Mouse (Mus musculus) stomach, embryonic 16.5 days (tissue): ENCODE data around the gene Sumo3. TPM values are rescaled to one million over a fixed set of nuclear protein-coding genes. Genes with fewer than 3 reads are reported as not detected.

Experiments used
- ATAC-seq: fragments of 200-750 bp; cut with Nextera tagmentation; 2 replicates; pipeline ENCODE4 v1.8.0; 2017; ENCODE audit warnings: moderate number of reproducible peaks, moderate TSS enrichment; ENCODE audit not compliant: insufficient read depth, low FRiP score
- H3K27ac ChIP-seq: fragments of 300-500 bp; sonication (generic); 2 replicates; pipeline ENCODE4 v1.5.1; 2014; ENCODE audit warnings: low read length
- H3K27me3 ChIP-seq: fragments of 300-500 bp; sonication (generic); 2 replicates; pipeline ENCODE4 v1.6.1; 2014; ENCODE audit warnings: low read length, control low read depth, mixed read lengths; ENCODE audit not compliant: control insufficient read depth, insufficient read depth
- H3K36me3 ChIP-seq: fragments of 300-500 bp; sonication (generic); 2 replicates; pipeline ENCODE4 v1.6.1; 2014; ENCODE audit warnings: low read length; ENCODE audit not compliant: control insufficient read depth, insufficient read depth
- H3K4me1 ChIP-seq: fragments of 300-500 bp; sonication (generic); 2 replicates; pipeline ENCODE4 v1.6.1; 2014; ENCODE audit warnings: low read length, control low read depth, mixed read lengths; ENCODE audit not compliant: control insufficient read depth, insufficient read depth
- H3K4me2 ChIP-seq: fragments of 300-500 bp; sonication (generic); 2 replicates; pipeline ENCODE4 v1.6.1; 2014; ENCODE audit warnings: low read depth, low read length, mixed read lengths
- H3K4me3 ChIP-seq: fragments of 300-500 bp; sonication (generic); replicated peaks from 2 replicates; pipeline ENCODE4 v1.5.1; 2014; ENCODE audit warnings: mild to moderate bottlenecking, low read length
- H3K9ac ChIP-seq: fragments of 300-500 bp; sonication (generic); 2 replicates; pipeline ENCODE4 v1.6.1; 2014; ENCODE audit warnings: low read length
- H3K9me3 ChIP-seq: fragments of 300-500 bp; sonication (generic); replicated peaks from 2 replicates; pipeline ENCODE4 v1.6.1; 2016; ENCODE audit warnings: low read length, control low read depth; ENCODE audit not compliant: control insufficient read depth
- WGBS: fragments of 180-500 bp; shearing (Covaris S2); extraction: QIAGEN DNeasy Blood & Tissue Kit; methylation state at CpG from one replicate; pipeline ENCODE4 v1.1.7; 2014; 5-methylcytosine and 5-hydroxymethylcytosine counted together
- polyA plus RNA-seq: library from polyadenylated mRNA; unstranded; fragments of >200 nt; fragmentation: Nextera tagmentation; extraction: Ambion mirVana; gene quantifications from 2 replicates; pipeline ENCODE4 v1.2.1, GENCODE M21; 2015

Gene Sumo3
- polyA plus RNA-seq, 1 experiment from 2014 or later, result 327 TPM

GRCm38 (mm10) chr10:77616166-77616565 lies 10.3 kb downstream of the Sumo3 start:
- Histone ChIP-seq H3K9ac (no peak overlapping the region), H3K27ac (no peak overlapping the region), H3K36me3 (peaks cover 37% of the 10 kb centered on the region), H3K4me3 (no peak overlapping the region), H3K9me3 (no peaks in the 10 kb centered on the region), H3K27me3 (no peaks in the 10 kb centered on the region), H3K4me1 (peaks cover 11% of the 10 kb centered on the region; the same call in 1 of the 2 replicates), H3K4me2 (no peak overlapping the region)
- 92% methylated on average over 9 of the region's 9 CpGs for WGBS
- ATAC-seq, result no peak

DNA sequence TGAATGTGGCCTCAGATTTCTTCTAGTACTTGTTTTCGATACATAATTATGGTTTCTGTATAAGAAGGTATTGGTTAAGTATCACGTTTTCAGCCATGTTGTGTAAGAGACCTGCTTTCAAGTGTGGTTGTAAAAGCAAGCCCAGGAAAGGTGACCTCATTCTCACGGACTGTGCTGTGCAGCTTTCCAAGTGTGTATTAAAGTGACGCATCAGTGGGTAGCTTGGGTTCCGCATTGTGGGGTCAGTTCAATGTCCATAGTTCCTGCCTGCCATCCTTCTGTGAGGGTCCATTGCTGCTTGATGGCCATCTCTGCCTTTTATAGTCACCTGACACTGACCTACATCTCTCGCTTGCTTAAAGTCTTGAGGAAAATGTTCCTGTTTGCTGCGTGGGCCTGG lies 11.0 kb downstream of the Sumo3 start:
- Histone ChIP-seq H3K4me2 (no peak overlapping the region), H3K9me3 (no peaks in the 10 kb centered on the region), H3K27ac (no peak overlapping the region), H3K4me3 (no peak overlapping the region), H3K27me3 (no peaks in the 10 kb centered on the region), H3K9ac (no peak overlapping the region), H3K36me3 (peaks cover 37% of the 10 kb centered on the region), H3K4me1 (peaks cover 14% of the 10 kb centered on the region; the same call in 1 of the 2 replicates)
- no peak for ATAC-seq
- WGBS, result 92% methylated on average over 7 of the region's 7 CpGs

GRCm38 (mm10) chr10:77621546-77621945 lies 15.6 kb downstream of the Sumo3 start:
- ATAC-seq, result no peak
- 75% methylated on average over 8 of the region's 8 CpGs for WGBS

GRCm38 (mm10) chr10:77622055-77622988 lies 16.4 kb downstream of the Sumo3 start, which contains the start of gene Ube2g2:
Ube2g2 (plus strand) TSS chr10:77622275.
- Histone ChIP-seq H3K4me3 (peak within 1 kb of the TSS; percentile 97), H3K27ac (peak within 1 kb of the TSS; percentile 95), H3K36me3 (peaks cover 5% of the 10 kb centered on the region; the same call in 1 of the 2 replicates), H3K4me2 (peak within 1 kb of the TSS; percentile 86), H3K4me1 (peaks cover 37% of the 10 kb centered on the region), H3K27me3 (no peaks in the 10 kb centered on the region), H3K9ac (peak within 1 kb of the TSS; percentile 99), H3K9me3 (no peaks in the 10 kb centered on the region)
- under 1% methylated on average over 96 of the region's 96 CpGs for WGBS
- peak; percentile 92 for ATAC-seq

More at GRCm38 (mm10) chr10:77621546-77621945, 15.6 kb downstream of the Sumo3 start:
- Histone ChIP-seq H3K27ac (peak overlapping the region; percentile 95), H3K4me3 (peak overlapping the region; percentile 97), H3K9ac (peak overlapping the region; percentile 99), H3K9me3 (no peaks in the 10 kb centered on the region), H3K4me2 (peak overlapping the region; percentile 60), H3K27me3 (no peaks in the 10 kb centered on the region), H3K36me3 (peaks cover 12% of the 10 kb centered on the region; the same call in 1 of the 2 replicates), H3K4me1 (peaks cover 39% of the 10 kb centered on the region)

DNA sequence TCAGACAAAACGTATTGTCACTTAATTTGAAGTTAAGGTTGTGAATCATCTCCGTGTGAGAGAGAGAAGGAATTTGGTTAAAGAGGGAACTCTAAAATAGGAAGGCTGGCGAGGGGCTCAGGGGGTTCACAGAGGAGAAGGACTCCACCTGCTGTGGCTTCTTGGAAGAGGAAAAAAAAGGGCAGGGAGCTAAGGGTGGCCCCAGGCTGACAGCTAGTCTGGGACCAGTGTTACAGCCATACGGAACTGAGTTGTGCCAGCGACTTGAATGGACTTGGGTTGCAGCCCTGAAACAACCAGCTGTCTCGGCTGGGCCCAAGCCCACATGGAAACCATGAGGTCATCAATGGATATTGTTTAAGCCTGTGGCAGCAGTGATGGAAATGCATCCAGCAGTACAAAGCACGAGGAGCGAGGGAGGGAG lies 17.2 kb downstream of the Sumo3 start:
- H3K9me3 ChIP-seq, result no peaks in the 10 kb centered on the region
- peak; percentile 30; the same call in 1 of the 2 replicates for ATAC-seq
- peak overlapping the region; percentile 99 for H3K9ac ChIP-seq
- H3K36me3 ChIP-seq, result peaks cover 3% of the 10 kb centered on the region; the same call in 1 of the 2 replicates
- WGBS, result 6% methylated on average over 8 of the region's 8 CpGs
- H3K4me2 ChIP-seq, result peak overlapping the region; percentile 86
- peak overlapping the region; percentile 97 for H3K4me3 ChIP-seq
- no peaks in the 10 kb centered on the region for H3K27me3 ChIP-seq
- H3K4me1 ChIP-seq, result peaks cover 34% of the 10 kb centered on the region
- H3K27ac ChIP-seq, result peak overlapping the region; percentile 95

- ATAC-seq, result no peak
- 84% methylated on average over 10 of the region's 10 CpGs for WGBS
- H3K4me3 ChIP-seq, result peak overlapping the region; percentile 97
- H3K4me2 ChIP-seq, result peak overlapping the region; percentile 86
- H3K27me3 ChIP-seq, result no peaks in the 10 kb centered on the region
- H3K9ac ChIP-seq, result peak overlapping the region; percentile 99
- H3K27ac ChIP-seq, result peak overlapping the region; percentile 95
- H3K9me3 ChIP-seq, result no peaks in the 10 kb centered on the region
- H3K36me3 ChIP-seq, result no peaks in the 10 kb centered on the region
- peaks cover 34% of the 10 kb centered on the region for H3K4me1 ChIP-seq
These were observed 17.9 kb downstream of the Sumo3 start for GRCm38 (mm10) chr10:77623639-77624400.

- no peak overlapping the region for H3K4me3 ChIP-seq
- WGBS, result 53% methylated on average over 7 of the region's 7 CpGs
- ATAC-seq, result no peak
- H3K9ac ChIP-seq, result peak overlapping the region; percentile 56
- no peaks in the 10 kb centered on the region for H3K27me3 ChIP-seq
- H3K4me1 ChIP-seq, result peaks cover 34% of the 10 kb centered on the region
- no peaks in the 10 kb centered on the region for H3K36me3 ChIP-seq
- H3K27ac ChIP-seq, result peak overlapping the region; percentile 70
- no peaks in the 10 kb centered on the region for H3K9me3 ChIP-seq
- peak overlapping the region; percentile 24; the same call in 1 of the 2 replicates for H3K4me2 ChIP-seq
These were observed 18.7 kb downstream of the Sumo3 start for GRCm38 (mm10) chr10:77624570-77624995.

GRCm38 (mm10) chr10:77626036-77626435 lies 20.1 kb downstream of the Sumo3 start:
- ATAC-seq, result no peak

More at GRCm38 (mm10) chr10:77626036-77626435, 20.1 kb downstream of the Sumo3 start:
- peaks cover 34% of the 10 kb centered on the region for H3K4me1 ChIP-seq
- no peak overlapping the region for H3K4me2 ChIP-seq
- no peak overlapping the region for H3K9ac ChIP-seq
- H3K27ac ChIP-seq, result peak overlapping the region; percentile 13; the same call in 1 of the 2 replicates
- WGBS, result 73% methylated on average over 7 of the region's 7 CpGs
- no peak overlapping the region for H3K4me3 ChIP-seq
- H3K9me3 ChIP-seq, result no peaks in the 10 kb centered on the region
- H3K27me3 ChIP-seq, result no peaks in the 10 kb centered on the region
- H3K36me3 ChIP-seq, result no peaks in the 10 kb centered on the region
